Mouse (Mus musculus) midbrain, embryonic 12.5 days (tissue): ENCODE measurements around the gene Pcx. TPM values are rescaled to one million over a fixed set of nuclear protein-coding genes. Genes with fewer than 3 reads are reported as not detected.

ENCODE experiments used
- ATAC-seq: fragments of 200-750 bp; cut with Nextera tagmentation; 2 replicates; pipeline ENCODE4 v1.8.0; 2017; ENCODE audit warnings: low read depth, moderate TSS enrichment, moderate library complexity; ENCODE audit not compliant: low FRiP score
- H3K27ac ChIP-seq: fragments of 300-500 bp; sonication (generic); replicated peaks from 2 replicates; pipeline ENCODE4 v1.5.1; 2016; ENCODE audit warnings: mild to moderate bottlenecking
- H3K27me3 ChIP-seq: fragments of 300-500 bp; sonication (generic); 2 replicates; pipeline ENCODE4 v1.6.1; 2016; ENCODE audit warnings: mild to moderate bottlenecking
- H3K36me3 ChIP-seq: fragments of 300-500 bp; sonication (generic); 2 replicates; pipeline ENCODE4 v1.6.1; 2016
- H3K4me1 ChIP-seq: fragments of 300-500 bp; sonication (generic); 2 replicates; pipeline ENCODE4 v1.6.1; 2016
- H3K4me2 ChIP-seq: fragments of 300-500 bp; sonication (generic); replicated peaks from 2 replicates; pipeline ENCODE4 v1.6.1; 2016; ENCODE audit warnings: mild to moderate bottlenecking, moderate library complexity
- H3K4me3 ChIP-seq: fragments of 300-500 bp; sonication (generic); 2 replicates; pipeline ENCODE4 v1.5.1; 2016; ENCODE audit warnings: mild to moderate bottlenecking
- H3K9ac ChIP-seq: fragments of 300-500 bp; sonication (generic); replicated peaks from 2 replicates; pipeline ENCODE4 v1.6.1; 2016; ENCODE audit warnings: mild to moderate bottlenecking, moderate library complexity
- H3K9me3 ChIP-seq: fragments of 300-500 bp; sonication (generic); 2 replicates; pipeline ENCODE4 v1.6.1; 2016; ENCODE audit warnings: mild to moderate bottlenecking
- WGBS: fragments of 180-500 bp; shearing (Covaris S2); methylation state at CpG from one replicate; pipeline ENCODE4 v1.1.7; 2016; 5-methylcytosine and 5-hydroxymethylcytosine counted together
- polyA plus RNA-seq: library from polyadenylated mRNA; unstranded; fragments of >200 nt; fragmentation: Nextera tagmentation; extraction: Ambion mirVana; gene quantifications from 2 replicates; pipeline ENCODE4 v1.2.1, GENCODE M21; 2016

The Pcx gene
- polyA plus RNA-seq, 1 experiment from 2014 or later = 24.5 TPM

- no peaks in the 10 kb centered on the region for H3K9me3 ChIP-seq
- H3K9ac ChIP-seq = no peak overlapping the region
- H3K36me3 ChIP-seq = no peaks in the 10 kb centered on the region
- H3K4me3 ChIP-seq = no peak overlapping the region
- H3K4me2 ChIP-seq = no peak overlapping the region
- peaks cover 28% of the 10 kb centered on the region for H3K27me3 ChIP-seq
- WGBS = 65% methylated on average over 4 of the region's 4 CpGs
- peaks cover 8% of the 10 kb centered on the region for H3K4me1 ChIP-seq
- no peak for ATAC-seq
- H3K27ac ChIP-seq = no peak overlapping the region
Observed at GRCm38 (mm10) chr19:4481326-4481725, 28.9 kb upstream of the Pcx start.

GRCm38 (mm10) chr19:4482111-4482859 lies 28.0 kb upstream of the Pcx start:
- Histone ChIP-seq H3K9me3 (no peaks in the 10 kb centered on the region), H3K4me2 (no peak overlapping the region), H3K4me3 (no peak overlapping the region), H3K9ac (no peak overlapping the region), H3K4me1 (0 out of 2 replicates have a peak, but pooled peaks cover under 1% of the 10 kb centered on the region), H3K27me3 (peaks cover 18% of the 10 kb centered on the region), H3K36me3 (no peaks in the 10 kb centered on the region), H3K27ac (no peak overlapping the region)
- no peak for ATAC-seq
- WGBS = 89% methylated on average over 3 of the region's 3 CpGs

- H3K27me3 ChIP-seq = peaks cover under 1% of the 10 kb centered on the region; the same call in 1 of the 2 replicates
- H3K36me3 ChIP-seq = no peaks in the 10 kb centered on the region
- 59% methylated on average over 5 of the region's 5 CpGs for WGBS
- ATAC-seq = no peak
- H3K4me2 ChIP-seq = no peak overlapping the region
- no peak overlapping the region for H3K4me3 ChIP-seq
- H3K9ac ChIP-seq = no peak overlapping the region
- no peak overlapping the region for H3K27ac ChIP-seq
- no peaks in the 10 kb centered on the region for H3K9me3 ChIP-seq
- H3K4me1 ChIP-seq = no peaks in the 10 kb centered on the region
Observed at GRCm38 (mm10) chr19:4485006-4485405, 25.3 kb upstream of the Pcx start.

- Histone ChIP-seq H3K4me3 (no peak overlapping the region), H3K9me3 (no peaks in the 10 kb centered on the region), H3K36me3 (no peaks in the 10 kb centered on the region), H3K4me1 (no peaks in the 10 kb centered on the region), H3K27me3 (no peaks in the 10 kb centered on the region; the same call in 1 of the 2 replicates), H3K4me2 (no peak overlapping the region), H3K27ac (no peak overlapping the region), H3K9ac (no peak overlapping the region)
- no peak for ATAC-seq
- WGBS = 83% methylated on average over 2 of the region's 2 CpGs
Observed at GRCm38 (mm10) chr19:4487877-4488276, 22.4 kb upstream of the Pcx start.

GRCm38 (mm10) chr19:4491080-4491695 lies 19.1 kb upstream of the Pcx start:
- 75% methylated on average over 10 of the region's 10 CpGs for WGBS
- H3K27me3 ChIP-seq = no peaks in the 10 kb centered on the region
- no peak overlapping the region for H3K4me3 ChIP-seq
- H3K4me1 ChIP-seq = no peaks in the 10 kb centered on the region
- H3K9me3 ChIP-seq = no peaks in the 10 kb centered on the region
- no peaks in the 10 kb centered on the region for H3K36me3 ChIP-seq
- H3K27ac ChIP-seq = no peak overlapping the region
- no peak for ATAC-seq
- H3K4me2 ChIP-seq = no peak overlapping the region
- no peak overlapping the region for H3K9ac ChIP-seq

GRCm38 (mm10) chr19:4492526-4493296 lies 17.6 kb upstream of the Pcx start:
- Histone ChIP-seq H3K9ac (no peak overlapping the region), H3K36me3 (no peaks in the 10 kb centered on the region), H3K9me3 (no peaks in the 10 kb centered on the region), H3K27ac (no peak overlapping the region), H3K4me3 (no peak overlapping the region), H3K4me2 (no peak overlapping the region), H3K27me3 (no peaks in the 10 kb centered on the region), H3K4me1 (peaks cover 2% of the 10 kb centered on the region)
- no peak for ATAC-seq
- 53% methylated on average over 9 of the region's 9 CpGs for WGBS

GRCm38 (mm10) chr19:4494707-4495106 lies 15.6 kb upstream of the Pcx start:
- Histone ChIP-seq H3K36me3 (no peaks in the 10 kb centered on the region), H3K4me1 (peaks cover 6% of the 10 kb centered on the region), H3K27me3 (no peaks in the 10 kb centered on the region), H3K4me2 (no peak overlapping the region), H3K9ac (no peak overlapping the region), H3K27ac (no peak overlapping the region), H3K4me3 (no peak overlapping the region), H3K9me3 (no peaks in the 10 kb centered on the region)
- ATAC-seq = no peak
- 75% methylated on average over 7 of the region's 7 CpGs for WGBS

- Histone ChIP-seq H3K9me3 (no peaks in the 10 kb centered on the region), H3K27ac (no peak overlapping the region), H3K4me1 (peaks cover 6% of the 10 kb centered on the region), H3K9ac (no peak overlapping the region), H3K4me3 (no peak overlapping the region), H3K36me3 (no peaks in the 10 kb centered on the region), H3K4me2 (no peak overlapping the region), H3K27me3 (no peaks in the 10 kb centered on the region)
- ATAC-seq = no peak
- WGBS = 82% methylated on average over 5 of the region's 5 CpGs
Observed at GRCm38 (mm10) chr19:4495814-4496213, 14.5 kb upstream of the Pcx start.

GRCm38 (mm10) chr19:4496535-4497262 lies 13.6 kb upstream of the Pcx start:
- Histone ChIP-seq H3K27ac (no peak overlapping the region), H3K9me3 (no peaks in the 10 kb centered on the region), H3K4me1 (peaks cover 6% of the 10 kb centered on the region), H3K27me3 (no peaks in the 10 kb centered on the region), H3K4me2 (no peak overlapping the region), H3K9ac (no peak overlapping the region), H3K36me3 (no peaks in the 10 kb centered on the region), H3K4me3 (no peak overlapping the region)
- ATAC-seq = no peak
- 89% methylated on average over 3 of the region's 3 CpGs for WGBS

GRCm38 (mm10) chr19:4497263-4497973 lies 12.9 kb upstream of the Pcx start:
- no peaks in the 10 kb centered on the region for H3K27me3 ChIP-seq
- no peaks in the 10 kb centered on the region for H3K36me3 ChIP-seq
- peaks cover 6% of the 10 kb centered on the region for H3K4me1 ChIP-seq
- H3K4me3 ChIP-seq = no peak overlapping the region
- no peak overlapping the region for H3K9ac ChIP-seq
- no peak for ATAC-seq
- no peaks in the 10 kb centered on the region for H3K9me3 ChIP-seq
- H3K4me2 ChIP-seq = peak overlapping the region; percentile 18; the same call in 1 of the 2 replicates
- 7% methylated on average over 4 of the region's 4 CpGs for WGBS
- no peak overlapping the region for H3K27ac ChIP-seq
